In genomic region chr5:65960597-65960950, GRCm38 (mm10) we compare ENCODE assay signal across 19 mouse cellular contexts. TPM values are rescaled to one million over a fixed set of nuclear protein-coding genes. Genes with fewer than 3 reads are reported as not detected.
"Had no signal": no experiment of that assay in that cellular context is flagged by ENCODE, and none has a peak within 500 bp of the region (broad histone marks: within the 10 kb centered on the region; RNA-seq: fewer than 3 reads in every experiment).

No protein-coding gene starts in this region.

- H3K9me3 ChIP-seq: limb, embryonic 12.5 days; liver, embryonic 15.5 days; midbrain, embryonic 13.5 days; neural tube, embryonic 15.5 days had no signal

- H3K27ac ChIP-seq: limb, embryonic 12.5 days; liver, embryonic 15.5 days; midbrain, embryonic 13.5 days; neural tube, embryonic 15.5 days had no signal

- DNase-seq: kidney, adult 8-10 months; kidney, postnatal 36 days; layer of hippocampus, adult 9-11 months; layer of hippocampus, postnatal 36 days; lung, adult 2 months; lung, postnatal 36 days; spleen, adult 18-20 months had no signal

- H3K9ac ChIP-seq: limb, embryonic 12.5 days; liver, embryonic 15.5 days; midbrain, embryonic 13.5 days; neural tube, embryonic 15.5 days had no signal

- ATAC-seq: lung, postnatal 0 days; midbrain, embryonic 13.5 days had no signal

- H3K27me3 ChIP-seq: limb, embryonic 12.5 days; liver, embryonic 15.5 days; midbrain, embryonic 13.5 days; neural tube, embryonic 15.5 days had no signal

- H3K4me3 ChIP-seq: limb, embryonic 12.5 days; liver, embryonic 15.5 days; midbrain, embryonic 13.5 days; myocyte; neural tube, embryonic 15.5 days had no signal

- H3K4me2 ChIP-seq: limb, embryonic 12.5 days; liver, embryonic 15.5 days; midbrain, embryonic 13.5 days; neural tube, embryonic 15.5 days had no signal

- H3K36me3 ChIP-seq: limb, embryonic 12.5 days; liver, embryonic 15.5 days; midbrain, embryonic 13.5 days; neural tube, embryonic 15.5 days had no signal

RNA-seq across cellular contexts. Expression of gene Chrna9, which starts 25.9 kb away (rescaled TPM):
- total RNA-seq: layer of hippocampus, adult 18-20 months; layer of hippocampus, postnatal 36 days; left cerebral cortex, adult 8-10 months; left cerebral cortex, postnatal 36 days; megakaryocyte progenitor cell, adult 5-6 weeks had no signal
- polyA plus RNA-seq: liver, embryonic 15.5 days; lung, postnatal 0 days; midbrain, embryonic 13.5 days; myocyte; neural tube, embryonic 15.5 days; stomach, embryonic 14.5 days had no signal

RNA-seq across cellular contexts. Expression of gene 9130230L23Rik, which starts 43.5 kb away (rescaled TPM):
- total RNA-seq: layer of hippocampus, adult 18-20 months; layer of hippocampus, postnatal 36 days; left cerebral cortex, adult 8-10 months; left cerebral cortex, postnatal 36 days; megakaryocyte progenitor cell, adult 5-6 weeks had no signal
- polyA plus RNA-seq: limb, embryonic 12.5 days; neural tube, embryonic 11.5 days; neural tube, embryonic 15.5 days had no signal
